25 mouse cellular contexts compared by ENCODE assay signal in the genomic region with DNA sequence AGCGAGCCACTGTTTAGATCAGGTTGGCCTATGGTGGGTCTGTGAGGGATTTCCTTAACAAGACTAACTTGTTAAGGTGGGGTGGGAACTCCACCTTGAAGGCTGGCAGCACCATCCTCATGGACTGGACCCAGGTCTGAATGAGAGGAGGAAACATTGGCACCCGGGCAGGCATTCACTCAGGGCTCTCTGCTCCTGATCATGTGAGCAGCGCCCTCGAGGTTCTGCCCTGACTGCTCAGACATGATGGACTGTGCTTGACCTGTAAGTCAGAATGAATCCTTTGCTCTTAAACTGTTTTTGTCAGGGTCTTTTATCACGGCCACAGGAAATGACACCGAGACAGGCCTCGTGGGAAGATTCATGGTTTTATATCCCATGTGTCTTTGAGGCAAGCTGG. TPM values are rescaled to one million over a fixed set of nuclear protein-coding genes. Genes with fewer than 3 reads are reported as not detected.
DNase-seq lines count a peak whose midpoint lies in the region; ATAC-seq and TF ChIP-seq lines count a peak whose summit lies in the region.
"Had no signal": no experiment of that assay in that cellular context is flagged by ENCODE, and none has a peak within 500 bp of the region (broad histone marks: within the 10 kb centered on the region; RNA-seq: fewer than 3 reads in every experiment).

No protein-coding gene starts in this region.

- no peaks in the 10 kb centered on the region for H3K27me3 ChIP-seq in kidney, adult 2 months (replicated peaks; ENCODE audit: control insufficient read depth, insufficient read depth, low read length)
- H3K27me3 ChIP-seq in kidney, embryonic 15.5 days, result peaks cover 5% of the 10 kb centered on the region; the same call in 1 of the 2 replicates
- no peaks in the 10 kb centered on the region for H3K27me3 ChIP-seq in kidney, embryonic 16.5 days (ENCODE audit: insufficient read depth, low read length)

- no peaks in the 10 kb centered on the region for H3K36me3 ChIP-seq in kidney, adult 2 months (ENCODE audit: control insufficient read depth, insufficient read depth, low read length)
- no peaks in the 10 kb centered on the region for H3K36me3 ChIP-seq in kidney, embryonic 15.5 days
- H3K36me3 ChIP-seq in kidney, embryonic 16.5 days (ENCODE audit: insufficient read depth, low read length), result no peaks in the 10 kb centered on the region
- H3K36me3 ChIP-seq: forebrain, embryonic 10.5 days; heart, embryonic 12.5 days; heart, embryonic 15.5 days; hindbrain, embryonic 10.5 days; hindbrain, embryonic 13.5 days had no signal

- no peak for TF ChIP-seq POLR2A in kidney, adult 2 months (IDR thresholded peaks at IDR 0.05; ENCODE audit: low read depth, low read length)

- WGBS in kidney, adult 2 months, result 35% methylated on average over 7 of the region's 7 CpGs
- WGBS in kidney, embryonic 15.5 days, result 29% methylated on average over 7 of the region's 7 CpGs
- 34% methylated on average over 7 of the region's 7 CpGs for WGBS in kidney, embryonic 16.5 days

- peaks cover 4% of the 10 kb centered on the region; the same call in 1 of the 2 replicates for H3K4me1 ChIP-seq in kidney, adult 2 months (ENCODE audit: control insufficient read depth, insufficient read depth, low read length)
- H3K4me1 ChIP-seq in kidney, embryonic 15.5 days, result 0 out of 2 replicates have a peak, but pooled peaks cover 3% of the 10 kb centered on the region
- no peaks in the 10 kb centered on the region for H3K4me1 ChIP-seq in kidney, embryonic 16.5 days (ENCODE audit: insufficient read depth, low read length)
- H3K4me1 ChIP-seq: forebrain, embryonic 10.5 days; forebrain, embryonic 13.5 days; heart, embryonic 12.5 days; heart, embryonic 15.5 days; hindbrain, embryonic 10.5 days; hindbrain, embryonic 13.5 days had no signal

- no peak for TF ChIP-seq CTCF in kidney, adult 2 months (conservative IDR thresholded peaks at IDR 0.05; ENCODE audit: insufficient read depth, insufficient read length, low read depth, low read length)

- no peak overlapping the region for H3K9ac ChIP-seq in kidney, embryonic 15.5 days
- no peak overlapping the region for H3K9ac ChIP-seq in kidney, embryonic 16.5 days (replicated peaks; ENCODE audit: low read length)
- H3K9ac ChIP-seq: forebrain, embryonic 13.5 days; heart, embryonic 12.5 days; heart, embryonic 15.5 days; hindbrain, embryonic 13.5 days had no signal

- peak overlapping the region; percentile 24; the same call in 1 of the 2 replicates for H3K27ac ChIP-seq in kidney, adult 2 months (ENCODE audit: insufficient read depth, low read depth, low read length)
- H3K27ac ChIP-seq in kidney, embryonic 15.5 days, result no peak overlapping the region
- H3K27ac ChIP-seq in kidney, embryonic 16.5 days (ENCODE audit: low read length), result no peak overlapping the region
- H3K27ac ChIP-seq: forebrain, embryonic 10.5 days; forebrain, embryonic 13.5 days; heart, embryonic 15.5 days; hindbrain, embryonic 10.5 days; hindbrain, embryonic 13.5 days had no signal

- H3K9me3 ChIP-seq in kidney, embryonic 15.5 days (replicated peaks), result no peaks in the 10 kb centered on the region
- 0 out of 2 replicates have a peak, but pooled peaks cover 4% of the 10 kb centered on the region for H3K9me3 ChIP-seq in kidney, embryonic 16.5 days (ENCODE audit: low read length)
- H3K9me3 ChIP-seq: forebrain, embryonic 10.5 days; forebrain, embryonic 13.5 days; heart, embryonic 12.5 days; heart, embryonic 15.5 days; hindbrain, embryonic 10.5 days; hindbrain, embryonic 13.5 days had no signal

- no peak overlapping the region for H3K4me3 ChIP-seq in kidney, adult 2 months (ENCODE audit: insufficient read depth, low read depth, low read length)
- H3K4me3 ChIP-seq in kidney, embryonic 15.5 days (replicated peaks), result no peak overlapping the region
- no peak overlapping the region for H3K4me3 ChIP-seq in kidney, embryonic 16.5 days (ENCODE audit: low read length)
- H3K4me3 ChIP-seq: forebrain, embryonic 10.5 days; forebrain, embryonic 13.5 days; heart, embryonic 12.5 days; heart, embryonic 15.5 days; hindbrain, embryonic 10.5 days; hindbrain, embryonic 13.5 days had no signal

- no peak for ATAC-seq in kidney, embryonic 15.5 days (replicated peaks; ENCODE audit: low FRiP score)
- ATAC-seq in kidney, embryonic 16.5 days (ENCODE audit: low FRiP score, low TSS enrichment), result no peak
- ATAC-seq: activated CD4-positive, CD25-positive, alpha-beta regulatory T cell, adult 4 months; forebrain, embryonic 13.5 days; forebrain, embryonic 16.5 days; hindbrain, embryonic 16.5 days had no signal

- no peak overlapping the region for H3K4me2 ChIP-seq in kidney, embryonic 15.5 days
- no peak overlapping the region for H3K4me2 ChIP-seq in kidney, embryonic 16.5 days (replicated peaks; ENCODE audit: low read depth, low read length)
- H3K4me2 ChIP-seq: forebrain, embryonic 13.5 days; heart, embryonic 12.5 days; heart, embryonic 15.5 days; hindbrain, embryonic 13.5 days had no signal

- peak; percentile 13 for DNase-seq in adrenal gland, postnatal 10 days
- DNase-seq in adrenal gland, postnatal 25 days, result no peak
- DNase-seq in kidney, adult 2 months, result peak; percentile 50
- peak; percentile 29 for DNase-seq in kidney, postnatal 10 days
- DNase-seq: adrenal gland, adult 8-10 months; cerebellum, adult 18-20 months; cerebellum, adult 9-10 months; cerebellum, postnatal 14 days; gastrocnemius, postnatal 14 days; heart, adult 18-20 months; heart, postnatal 10 days; heart, postnatal 36 days had no signal

RNA-seq across cellular contexts. Expression of a gene that starts 12.3 kb away (rescaled TPM):
- total RNA-seq in adrenal gland, postnatal 10 days (2021), result 10 to 100 TPM; 15.0 to 21.8 TPM
- total RNA-seq in adrenal gland, postnatal 25 days (2021), result 1.9 and 3.8 TPM in 2 replicates
- 49.9 and 53.4 TPM in 2 replicates for polyA plus RNA-seq in kidney, adult 2 months (2012; rRNA removed)
- 8.6 and 8.8 TPM in 2 replicates for polyA plus RNA-seq in kidney, embryonic 15.5 days (2015; fragmentation: Nextera tagmentation; extraction: Ambion mirVana)
- polyA plus RNA-seq in kidney, embryonic 16.5 days (2015; fragmentation: Nextera tagmentation; extraction: Ambion mirVana), result 8.0 and 10.0 TPM in 2 replicates
- polyA plus RNA-seq: activated CD4-positive, CD25-positive, alpha-beta regulatory T cell, adult 4 months; embryonic facial prominence, embryonic 14.5 days had no signal

RNA-seq across cellular contexts. Expression of a gene that starts 17.6 kb away (rescaled TPM):
- total RNA-seq in adrenal gland, postnatal 10 days (2021), result under 1 TPM in 1 of 2 experiments, not detected in 1; 0.18 TPM
- total RNA-seq in adrenal gland, postnatal 25 days (2021), result not detected in 2 replicates
- 0.44 and 0.61 TPM in 2 replicates for polyA plus RNA-seq in kidney, adult 2 months (2012; rRNA removed)
- polyA plus RNA-seq in kidney, embryonic 15.5 days (2015; fragmentation: Nextera tagmentation; extraction: Ambion mirVana), result 0.72 and 1.1 TPM in 2 replicates
- polyA plus RNA-seq in kidney, embryonic 16.5 days (2015; fragmentation: Nextera tagmentation; extraction: Ambion mirVana), result 0.94 and 1.2 TPM in 2 replicates
- total RNA-seq: adrenal gland, adult 8-10 months; gastrocnemius, adult 18-20 months; gastrocnemius, postnatal 14 days; heart, adult 18-20 months; heart, postnatal 10 days; heart, postnatal 36 days had no signal
- polyA plus RNA-seq: activated CD4-positive, CD25-positive, alpha-beta regulatory T cell, adult 4 months; forebrain, embryonic 13.5 days; forebrain, embryonic 16.5 days had no signal

RNA-seq across cellular contexts. Expression of a gene that starts 20.5 kb away (rescaled TPM):
- 10 to 100 TPM; 19.2 to 21.5 TPM for total RNA-seq in adrenal gland, postnatal 10 days (2021)
- 18.7 and 19.6 TPM in 2 replicates for total RNA-seq in adrenal gland, postnatal 25 days (2021)
- polyA plus RNA-seq in kidney, adult 2 months (2012; rRNA removed), result 8.6 and 10.0 TPM in 2 replicates
- 47.1 and 50.5 TPM in 2 replicates for polyA plus RNA-seq in kidney, embryonic 15.5 days (2015; fragmentation: Nextera tagmentation; extraction: Ambion mirVana)
- polyA plus RNA-seq in kidney, embryonic 16.5 days (2015; fragmentation: Nextera tagmentation; extraction: Ambion mirVana), result 42.1 and 42.9 TPM in 2 replicates
- polyA plus RNA-seq: activated CD4-positive, CD25-positive, alpha-beta regulatory T cell, adult 4 months had no signal

RNA-seq across cellular contexts. Expression of a gene that starts 30.9 kb away (rescaled TPM):
- total RNA-seq in adrenal gland, postnatal 10 days (2021), result 1 to 10 TPM; 8.2 to 9.8 TPM
- total RNA-seq in adrenal gland, postnatal 25 days (2021), result 4.3 and 5.6 TPM in 2 replicates
- 0.29 and 0.33 TPM in 2 replicates for polyA plus RNA-seq in kidney, adult 2 months (2012; rRNA removed)
- 33.8 and 39.4 TPM in 2 replicates for polyA plus RNA-seq in kidney, embryonic 15.5 days (2015; fragmentation: Nextera tagmentation; extraction: Ambion mirVana)
- polyA plus RNA-seq in kidney, embryonic 16.5 days (2015; fragmentation: Nextera tagmentation; extraction: Ambion mirVana), result 35.8 and 45.8 TPM in 2 replicates

RNA-seq across cellular contexts. Expression of a gene that starts 50.3 kb away (rescaled TPM):
- 10 to 100 TPM; 24.0 to 59.0 TPM for total RNA-seq in adrenal gland, postnatal 10 days (2021)
- 0.52 and 2.2 TPM in 2 replicates for total RNA-seq in adrenal gland, postnatal 25 days (2021)
- 1.7 and 3.2 TPM in 2 replicates for polyA plus RNA-seq in kidney, adult 2 months (2012; rRNA removed)
- 5.9 and 12.6 TPM in 2 replicates for polyA plus RNA-seq in kidney, embryonic 15.5 days (2015; fragmentation: Nextera tagmentation; extraction: Ambion mirVana)
- 3.3 and 5.8 TPM in 2 replicates for polyA plus RNA-seq in kidney, embryonic 16.5 days (2015; fragmentation: Nextera tagmentation; extraction: Ambion mirVana)
- polyA plus RNA-seq: activated CD4-positive, CD25-positive, alpha-beta regulatory T cell, adult 4 months had no signal
